Mouse (Mus musculus): ENCODE data around the gene As3mt. TPM values are rescaled to one million over a fixed set of nuclear protein-coding genes. Genes with fewer than 3 reads are reported as not detected.

As3mt gene
- total and polyA plus RNA-seq, 3 experiments, result 30.7 to 52.1 (median 43.3) TPM

DNA sequence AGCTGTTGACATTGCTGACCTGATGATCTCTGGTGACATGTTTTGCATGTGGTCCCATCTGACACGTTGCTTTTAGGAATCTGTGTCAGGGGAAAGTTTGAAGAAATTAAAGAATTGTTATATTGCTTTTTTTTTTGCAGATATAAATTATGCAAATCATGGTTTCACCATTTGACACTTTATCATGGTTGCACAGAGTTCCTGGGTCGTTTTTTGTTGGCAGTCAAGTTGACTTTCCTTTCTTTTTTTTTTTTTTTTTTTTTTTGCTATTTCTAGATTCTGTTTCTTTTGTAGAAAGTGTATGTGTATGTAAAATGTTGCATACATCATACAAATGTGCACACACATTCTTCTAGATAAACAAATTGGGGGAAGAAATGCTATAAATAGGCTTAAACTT is 16.2 kb upstream of the As3mt start:
- in situ Hi-C loops (cut with MboI; ENCODE audit: low pct_ligation_motif_present, low pct_unique_long_range_greater_than_20kb, low sequenced_read_pairs), result no loop called here
- peak overlapping the region; percentile 77 for H3K9ac ChIP-seq (ENCODE audit: insufficient read depth, low read depth)
- dilution Hi-C loops (cut with MboI; ENCODE audit: extremely low pct_ligation_motif_present, extremely low pct_unique_long_range_greater_than_20kb, low sequenced_read_pairs), result no loop called here

DNA sequence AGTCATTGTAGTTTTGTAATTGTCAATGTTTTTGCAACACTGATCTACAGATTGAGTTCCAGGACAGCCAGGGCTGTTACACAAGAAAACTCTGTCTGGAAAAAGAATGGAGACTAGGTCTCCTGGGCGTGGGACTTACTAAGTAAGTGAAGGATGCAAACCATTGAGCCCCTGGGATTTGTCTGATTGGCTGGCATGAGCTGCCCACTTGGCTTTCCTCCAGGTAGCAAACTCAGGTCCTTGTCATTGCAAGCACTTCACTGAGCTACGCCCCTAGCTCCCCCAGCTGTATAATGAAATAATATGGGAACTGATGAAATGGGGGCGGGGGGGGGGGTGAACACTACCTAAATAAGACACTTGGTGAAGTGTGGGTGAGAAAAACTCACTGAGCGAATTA is 14.1 kb upstream of the As3mt start:
- Histone ChIP-seq H3K9me3 (replicated peaks; ENCODE audit: low read length) (peaks cover 8% of the 10 kb centered on the region), H3K79me2 (replicated peaks; ENCODE audit: control insufficient read depth, extremely low read depth, insufficient read depth, poor library complexity, severe bottlenecking) (no peaks in the 10 kb centered on the region), H3K36me3 (replicated peaks in 1 of 2; ENCODE audit: control insufficient read depth in 1 of 2, insufficient read depth in 1 of 2, low read length in 1 of 2) (peaks cover 0 to 43% of the 10 kb centered on the region in 2 experiments), H3K9ac (ENCODE audit: insufficient read depth, low read depth) (no peak overlapping the region), H3K27me3 (replicated peaks) (no peaks in the 10 kb centered on the region), H3K4me3 (replicated peaks in 1 of 3; ENCODE audit: low read depth in 2 of 3, low read length in 2 of 3, poor library complexity in 1 of 3) (no peak overlapping the region), H3K27ac (ENCODE audit: insufficient read depth, low read depth) (no peak overlapping the region), H3K4me1 (ENCODE audit: control insufficient read depth in 1 of 2, insufficient read depth in 2 of 2) (peaks cover 7 to 36% of the 10 kb centered on the region in 2 experiments), H3K4me2 (ENCODE audit: insufficient read depth, low read depth, poor library complexity, severe bottlenecking) (no peak overlapping the region)
- no peak for TF ChIP-seq KAT2A (IDR thresholded peaks at IDR 0.05; ENCODE audit: insufficient replicate concordance, low read length)
- TF ChIP-seq MAZ (IDR thresholded peaks at IDR 0.05; ENCODE audit: low read depth, low read length), result no peak
- TF ChIP-seq USF2 (conservative IDR thresholded peaks at IDR 0.05; ENCODE audit: low read depth, low read length), result no peak
- no peak for TF ChIP-seq CTCF (conservative IDR thresholded peaks at IDR 0.05 in 1 of 2, IDR thresholded peaks at IDR 0.05 in 1 of 2; ENCODE audit: low read depth in 2 of 2, low read length in 2 of 2)
- TF ChIP-seq UBTF (IDR thresholded peaks at IDR 0.05; ENCODE audit: low read depth, low read length), result no peak
- TF ChIP-seq ETS1 (conservative IDR thresholded peaks at IDR 0.05; ENCODE audit: low read depth, low read length), result no peak
- TF ChIP-seq ZMIZ1 (IDR thresholded peaks at IDR 0.05; ENCODE audit: low read depth, low read length), result no peak
- no peak for TF ChIP-seq JUND (conservative IDR thresholded peaks at IDR 0.05; ENCODE audit: low read depth, low read length)
- TF ChIP-seq TCF12 (IDR thresholded peaks at IDR 0.05; ENCODE audit: low read depth, low read length), result no peak
- TF ChIP-seq ELF1 (IDR thresholded peaks at IDR 0.05; ENCODE audit: low read depth, low read length), result no peak
- no peak for TF ChIP-seq ZNF384 (IDR thresholded peaks at IDR 0.05; ENCODE audit: low read depth, low read length)
- no peak for TF ChIP-seq HCFC1 (IDR thresholded peaks at IDR 0.05; ENCODE audit: low read depth, low read length)
- TF ChIP-seq POLR2A (IDR thresholded peaks at IDR 0.05; ENCODE audit: low read depth, low read length), result no peak
- TF ChIP-seq IRF4 (IDR thresholded peaks at IDR 0.05; ENCODE audit: low read depth, low read length), result no peak
- TF ChIP-seq POLR2AphosphoS2 (IDR thresholded peaks at IDR 0.05; ENCODE audit: low read depth, low read length), result no peak
- TF ChIP-seq CHD1 (IDR thresholded peaks at IDR 0.05; ENCODE audit: low read depth, low read length), result no peak
- DNase-seq (ENCODE audit: extremely low read depth), result no peak
- in situ Hi-C loops (cut with MboI; ENCODE audit: low pct_ligation_motif_present, low pct_unique_long_range_greater_than_20kb, low sequenced_read_pairs), result no loop called here
- dilution Hi-C loops (cut with MboI; ENCODE audit: extremely low pct_ligation_motif_present, extremely low pct_unique_long_range_greater_than_20kb, low sequenced_read_pairs), result no loop called here

More for the DNA sequence above, 16.2 kb upstream of the As3mt start:
- Histone ChIP-seq H3K4me3 (replicated peaks in 1 of 3; ENCODE audit: low read depth in 2 of 3, low read length in 2 of 3, poor library complexity in 1 of 3) (peak overlapping the region; percentile 65 to 73 (median 72)), H3K4me2 (ENCODE audit: insufficient read depth, low read depth, poor library complexity, severe bottlenecking) (peak overlapping the region; percentile 94), H3K9me3 (replicated peaks; ENCODE audit: low read length) (peaks cover 4% of the 10 kb centered on the region), H3K4me1 (ENCODE audit: control insufficient read depth in 1 of 2, insufficient read depth in 2 of 2) (peaks cover 2 to 27% of the 10 kb centered on the region in 2 experiments; a peak in 2 of 4 replicates), H3K79me2 (replicated peaks; ENCODE audit: control insufficient read depth, extremely low read depth, insufficient read depth, poor library complexity, severe bottlenecking) (no peaks in the 10 kb centered on the region), H3K36me3 (replicated peaks in 1 of 2; ENCODE audit: control insufficient read depth in 1 of 2, insufficient read depth in 1 of 2, low read length in 1 of 2) (peaks cover 0 to 33% of the 10 kb centered on the region in 2 experiments), H3K27me3 (replicated peaks) (no peaks in the 10 kb centered on the region), H3K27ac (ENCODE audit: insufficient read depth, low read depth) (no peak overlapping the region)
- TF ChIP-seq JUND (conservative IDR thresholded peaks at IDR 0.05; ENCODE audit: low read depth, low read length) (no peak), ZNF384 (IDR thresholded peaks at IDR 0.05; ENCODE audit: low read depth, low read length) (peak; percentile 53; the same call in 1 of the 2 replicates), MAX (IDR thresholded peaks at IDR 0.05; ENCODE audit: low read length) (no peak)
- no peak for DNase-seq (ENCODE audit: extremely low read depth)
